Mouse (Mus musculus): ENCODE measurements at regions not wholly inside any gene's neighbourhood (a gene's known extent, or its start where the extent isn't known, plus 50 kb on each side); places are given as distances from the start of the nearest gene placed in this dataset.
A peak's percentile ranks its signal among the peaks of the same experiment; 100 is the strongest.

DNA sequence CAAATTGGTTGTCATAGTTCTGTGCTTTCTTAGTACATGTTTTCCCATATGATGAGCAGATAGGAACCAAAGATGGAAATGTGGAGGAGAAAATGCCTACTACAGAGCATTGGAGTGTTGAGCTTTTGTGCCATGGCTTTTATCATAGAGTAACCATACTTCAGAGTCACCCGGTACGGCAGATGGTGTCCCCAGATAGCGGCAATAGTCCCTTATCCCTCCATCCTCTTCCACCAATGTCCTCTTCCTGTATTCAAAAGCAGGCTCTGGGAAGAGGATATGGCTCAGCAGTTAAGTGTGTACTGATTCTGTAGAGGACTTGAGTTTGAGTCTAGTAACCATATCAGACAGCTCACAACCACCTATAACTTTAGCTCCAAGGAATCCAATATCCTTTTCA is 106.3 kb downstream of the 1190002N15Rik start:
- Histone ChIP-seq H3K36me3 (ENCODE audit: control insufficient read depth, insufficient read depth) (no peaks in the 10 kb centered on the region), H3K27ac (ENCODE audit: low read length) (no peak overlapping the region), H3K4me1 (ENCODE audit: control insufficient read depth, low read depth, low read length) (no peaks in the 10 kb centered on the region), H3K9me3 (replicated peaks; ENCODE audit: control insufficient read depth, low read length) (no peaks in the 10 kb centered on the region), H3K27me3 (ENCODE audit: control insufficient read depth, insufficient read depth, low read depth, low read length) (no peaks in the 10 kb centered on the region), H3K4me3 (ENCODE audit: low read depth, low read length) (no peak overlapping the region), H3K9ac (ENCODE audit: low read depth, low read length) (no peak overlapping the region), H3K4me2 (ENCODE audit: low read depth, low read length) (no peak overlapping the region)
- peak; percentile 72 for ATAC-seq (ENCODE audit: low read depth)
- WGBS (ENCODE audit: insufficient replicate concordance): 39% methylated on average over 3 of the region's 3 CpGs

GRCm38 (mm10) chr9:94430996-94431395 is 106.9 kb downstream of the 1190002N15Rik start:
- Histone ChIP-seq H3K36me3 (ENCODE audit: control insufficient read depth, insufficient read depth) (no peaks in the 10 kb centered on the region), H3K9me3 (replicated peaks; ENCODE audit: control insufficient read depth, low read length) (no peaks in the 10 kb centered on the region), H3K4me2 (ENCODE audit: low read depth, low read length) (no peak overlapping the region), H3K4me1 (ENCODE audit: control insufficient read depth, low read depth, low read length) (no peaks in the 10 kb centered on the region), H3K27ac (ENCODE audit: low read length) (no peak overlapping the region), H3K27me3 (ENCODE audit: control insufficient read depth, insufficient read depth, low read depth, low read length) (no peaks in the 10 kb centered on the region), H3K9ac (ENCODE audit: low read depth, low read length) (no peak overlapping the region), H3K4me3 (ENCODE audit: low read depth, low read length) (no peak overlapping the region)
- 65% methylated on average over 6 of the region's 6 CpGs for WGBS (ENCODE audit: insufficient replicate concordance)
- ATAC-seq (ENCODE audit: low read depth): no peak

- WGBS (ENCODE audit: insufficient replicate concordance): 70% methylated on average over 5 of the region's 5 CpGs
- H3K9me3 ChIP-seq (replicated peaks; ENCODE audit: control insufficient read depth, low read length): no peaks in the 10 kb centered on the region
- H3K4me1 ChIP-seq (ENCODE audit: control insufficient read depth, low read depth, low read length): no peaks in the 10 kb centered on the region
- H3K27ac ChIP-seq (ENCODE audit: low read length): no peak overlapping the region
- no peaks in the 10 kb centered on the region for H3K27me3 ChIP-seq (ENCODE audit: control insufficient read depth, insufficient read depth, low read depth, low read length)
- no peak for ATAC-seq (ENCODE audit: low read depth)
- no peak overlapping the region for H3K4me3 ChIP-seq (ENCODE audit: low read depth, low read length)
- no peak overlapping the region for H3K9ac ChIP-seq (ENCODE audit: low read depth, low read length)
- H3K36me3 ChIP-seq (ENCODE audit: control insufficient read depth, insufficient read depth): no peaks in the 10 kb centered on the region
- no peak overlapping the region for H3K4me2 ChIP-seq (ENCODE audit: low read depth, low read length)
Measured at GRCm38 (mm10) chr9:94426740-94427139, 111.1 kb downstream of the 1190002N15Rik start.

GRCm38 (mm10) chr9:94425804-94426203 is 112.1 kb downstream of the 1190002N15Rik start:
- Histone ChIP-seq H3K4me1 (ENCODE audit: control insufficient read depth, low read depth, low read length) (no peaks in the 10 kb centered on the region), H3K36me3 (ENCODE audit: control insufficient read depth, insufficient read depth) (no peaks in the 10 kb centered on the region), H3K9me3 (replicated peaks; ENCODE audit: control insufficient read depth, low read length) (no peaks in the 10 kb centered on the region), H3K9ac (ENCODE audit: low read depth, low read length) (no peak overlapping the region), H3K4me3 (ENCODE audit: low read depth, low read length) (no peak overlapping the region), H3K27me3 (ENCODE audit: control insufficient read depth, insufficient read depth, low read depth, low read length) (no peaks in the 10 kb centered on the region), H3K27ac (ENCODE audit: low read length) (no peak overlapping the region), H3K4me2 (ENCODE audit: low read depth, low read length) (no peak overlapping the region)
- no peak for ATAC-seq (ENCODE audit: low read depth)
- WGBS (ENCODE audit: insufficient replicate concordance): 29% methylated on average over 6 of the region's 6 CpGs

- Histone ChIP-seq H3K9me3 (replicated peaks; ENCODE audit: control insufficient read depth, low read length) (no peaks in the 10 kb centered on the region), H3K27ac (ENCODE audit: low read length) (no peak overlapping the region), H3K27me3 (ENCODE audit: control insufficient read depth, insufficient read depth, low read depth, low read length) (no peaks in the 10 kb centered on the region), H3K4me1 (ENCODE audit: control insufficient read depth, low read depth, low read length) (no peaks in the 10 kb centered on the region), H3K36me3 (ENCODE audit: control insufficient read depth, insufficient read depth) (no peaks in the 10 kb centered on the region), H3K9ac (ENCODE audit: low read depth, low read length) (no peak overlapping the region), H3K4me3 (ENCODE audit: low read depth, low read length) (no peak overlapping the region), H3K4me2 (ENCODE audit: low read depth, low read length) (no peak overlapping the region)
- ATAC-seq (ENCODE audit: low read depth): no peak
- 61% methylated on average over 5 of the region's 5 CpGs for whole genome bisulfite sequencing (ENCODE audit: insufficient replicate concordance)
Measured at GRCm38 (mm10) chr9:94424438-94425135, 113.3 kb downstream of the 1190002N15Rik start.

- Histone ChIP-seq H3K27me3 (ENCODE audit: control insufficient read depth, insufficient read depth, low read depth, low read length) (no peaks in the 10 kb centered on the region), H3K9me3 (replicated peaks; ENCODE audit: control insufficient read depth, low read length) (no peaks in the 10 kb centered on the region), H3K27ac (ENCODE audit: low read length) (no peak overlapping the region), H3K4me1 (ENCODE audit: control insufficient read depth, low read depth, low read length) (no peaks in the 10 kb centered on the region; the same call in 1 of the 2 replicates), H3K4me2 (ENCODE audit: low read depth, low read length) (no peak overlapping the region), H3K36me3 (ENCODE audit: control insufficient read depth, insufficient read depth) (no peaks in the 10 kb centered on the region), H3K9ac (ENCODE audit: low read depth, low read length) (no peak overlapping the region), H3K4me3 (ENCODE audit: low read depth, low read length) (no peak overlapping the region)
- WGBS (ENCODE audit: insufficient replicate concordance): 65% methylated on average over 8 of the region's 8 CpGs
- ATAC-seq (ENCODE audit: low read depth): no peak
Measured at GRCm38 (mm10) chr9:94410546-94410945, 127.3 kb downstream of the 1190002N15Rik start.

GRCm38 (mm10) chr9:94410042-94410441 is 127.8 kb downstream of the 1190002N15Rik start:
- Histone ChIP-seq H3K4me2 (ENCODE audit: low read depth, low read length) (no peak overlapping the region), H3K9ac (ENCODE audit: low read depth, low read length) (no peak overlapping the region), H3K4me3 (ENCODE audit: low read depth, low read length) (no peak overlapping the region), H3K36me3 (ENCODE audit: control insufficient read depth, insufficient read depth) (no peaks in the 10 kb centered on the region), H3K27ac (ENCODE audit: low read length) (no peak overlapping the region), H3K27me3 (ENCODE audit: control insufficient read depth, insufficient read depth, low read depth, low read length) (no peaks in the 10 kb centered on the region), H3K9me3 (replicated peaks; ENCODE audit: control insufficient read depth, low read length) (no peaks in the 10 kb centered on the region), H3K4me1 (ENCODE audit: control insufficient read depth, low read depth, low read length) (no peaks in the 10 kb centered on the region; the same call in 1 of the 2 replicates)
- ATAC-seq (ENCODE audit: low read depth): no peak
- 57% methylated on average over 3 of the region's 3 CpGs for WGBS (ENCODE audit: insufficient replicate concordance)

GRCm38 (mm10) chr9:94408635-94409323 is 129.1 kb downstream of the 1190002N15Rik start:
- no peak overlapping the region for H3K9ac ChIP-seq (ENCODE audit: low read depth, low read length)
- 33% methylated on average over 7 of the region's 7 CpGs for WGBS (ENCODE audit: insufficient replicate concordance)
- H3K36me3 ChIP-seq (ENCODE audit: control insufficient read depth, insufficient read depth): no peaks in the 10 kb centered on the region
- peak; percentile 64 for ATAC-seq (ENCODE audit: low read depth)
- H3K27me3 ChIP-seq (ENCODE audit: control insufficient read depth, insufficient read depth, low read depth, low read length): no peaks in the 10 kb centered on the region
- H3K4me1 ChIP-seq (ENCODE audit: control insufficient read depth, low read depth, low read length): no peaks in the 10 kb centered on the region; the same call in 1 of the 2 replicates
- no peak overlapping the region for H3K27ac ChIP-seq (ENCODE audit: low read length)
- H3K4me2 ChIP-seq (ENCODE audit: low read depth, low read length): no peak overlapping the region
- no peak overlapping the region for H3K4me3 ChIP-seq (ENCODE audit: low read depth, low read length)
- H3K9me3 ChIP-seq (replicated peaks; ENCODE audit: control insufficient read depth, low read length): no peaks in the 10 kb centered on the region

DNA sequence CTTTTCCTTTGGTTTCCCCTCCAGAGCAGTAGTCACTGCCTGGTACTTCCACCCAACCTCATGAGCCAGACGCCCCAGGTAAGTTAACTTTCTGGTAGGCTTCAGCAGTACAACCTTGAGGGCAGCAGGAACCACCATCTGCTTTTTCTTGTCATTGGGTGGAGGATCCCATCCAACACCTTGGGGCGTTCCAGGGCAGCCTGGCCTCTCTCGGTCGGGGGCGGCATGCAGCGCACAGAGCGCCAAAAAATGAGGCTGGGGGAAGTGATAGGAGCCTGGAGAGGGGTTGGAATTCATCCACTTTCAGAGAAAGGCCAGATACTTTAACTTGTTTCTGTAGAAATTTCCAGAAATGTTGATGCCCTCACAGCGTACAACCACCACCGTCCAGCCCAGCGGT is 130.2 kb downstream of the 1190002N15Rik start:
- Histone ChIP-seq H3K27me3 (ENCODE audit: control insufficient read depth, insufficient read depth, low read depth, low read length) (no peaks in the 10 kb centered on the region), H3K27ac (ENCODE audit: low read length) (no peak overlapping the region), H3K9me3 (replicated peaks; ENCODE audit: control insufficient read depth, low read length) (no peaks in the 10 kb centered on the region), H3K4me1 (ENCODE audit: control insufficient read depth, low read depth, low read length) (no peaks in the 10 kb centered on the region; the same call in 1 of the 2 replicates), H3K4me3 (ENCODE audit: low read depth, low read length) (no peak overlapping the region), H3K9ac (ENCODE audit: low read depth, low read length) (no peak overlapping the region), H3K4me2 (ENCODE audit: low read depth, low read length) (no peak overlapping the region), H3K36me3 (ENCODE audit: control insufficient read depth, insufficient read depth) (no peaks in the 10 kb centered on the region)
- 80% methylated on average over 10 of the region's 10 CpGs for WGBS (ENCODE audit: insufficient replicate concordance)
- ATAC-seq (ENCODE audit: low read depth): no peak

Measured in liver, embryonic 16.5 days (tissue).